Mouse (Mus musculus): Measurements from ENCODE around the gene Aco2. TPM values are rescaled to one million over a fixed set of nuclear protein-coding genes. Genes with fewer than 3 reads are reported as not detected.
A peak's percentile ranks its signal among the peaks of the same experiment; 100 is the strongest.

Aco2 gene
- total RNA-seq, 2 experiments from 2014 or later: 396 to 417 TPM

DNA sequence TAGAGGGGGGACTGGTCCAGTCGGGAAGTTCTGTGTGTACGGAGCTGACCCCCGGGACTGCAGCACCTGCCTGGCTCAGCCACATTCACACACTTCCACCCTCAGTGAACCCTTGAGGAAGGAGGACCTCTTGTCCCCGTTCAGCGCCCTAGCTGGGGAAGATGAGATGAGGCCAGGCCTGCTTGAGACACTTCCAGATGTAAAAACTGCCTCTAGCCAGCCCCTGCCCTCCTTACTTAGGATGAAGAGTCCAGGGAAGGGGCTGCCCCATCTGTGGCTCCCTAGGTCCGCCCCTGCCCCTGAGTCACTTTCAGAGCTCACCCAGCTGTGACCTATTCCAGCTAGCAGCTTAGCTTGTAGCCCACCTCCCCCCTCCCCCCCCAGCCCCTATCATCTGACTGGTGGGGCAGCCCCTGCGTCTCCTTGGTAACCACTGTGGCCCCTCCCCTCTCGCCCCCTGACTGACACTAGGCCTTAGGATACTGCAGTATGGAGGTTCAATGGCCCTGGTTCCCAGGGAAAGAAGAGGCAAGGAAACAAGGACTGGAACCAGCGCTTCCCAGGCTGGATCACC lies 71.2 kb downstream of the Aco2 start:
- no peak for DNase-seq (ENCODE audit: low spot score in 2 of 2)

DNA sequence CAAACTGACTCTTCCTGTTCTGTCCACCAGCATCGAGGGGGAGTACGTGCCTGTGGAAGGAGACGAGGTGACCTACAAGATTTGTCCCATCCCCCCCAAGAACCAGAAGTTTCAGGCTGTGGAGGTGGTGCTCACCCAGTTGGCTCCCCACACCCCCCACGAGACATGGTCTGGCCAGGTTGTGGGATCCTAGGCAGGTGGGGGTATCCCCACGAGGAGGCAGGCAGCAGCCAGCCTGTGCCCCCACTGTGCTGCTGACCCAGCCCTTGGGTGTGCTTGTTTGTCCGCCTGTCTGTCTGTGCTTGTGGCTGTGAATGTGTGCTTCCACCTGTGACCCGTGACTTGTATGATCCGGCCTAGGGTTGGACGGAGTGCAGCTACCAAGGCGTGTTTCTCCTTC lies 77.0 kb downstream of the Aco2 start:
- no peak for DNase-seq (ENCODE audit: low spot score in 2 of 2)

DNA sequence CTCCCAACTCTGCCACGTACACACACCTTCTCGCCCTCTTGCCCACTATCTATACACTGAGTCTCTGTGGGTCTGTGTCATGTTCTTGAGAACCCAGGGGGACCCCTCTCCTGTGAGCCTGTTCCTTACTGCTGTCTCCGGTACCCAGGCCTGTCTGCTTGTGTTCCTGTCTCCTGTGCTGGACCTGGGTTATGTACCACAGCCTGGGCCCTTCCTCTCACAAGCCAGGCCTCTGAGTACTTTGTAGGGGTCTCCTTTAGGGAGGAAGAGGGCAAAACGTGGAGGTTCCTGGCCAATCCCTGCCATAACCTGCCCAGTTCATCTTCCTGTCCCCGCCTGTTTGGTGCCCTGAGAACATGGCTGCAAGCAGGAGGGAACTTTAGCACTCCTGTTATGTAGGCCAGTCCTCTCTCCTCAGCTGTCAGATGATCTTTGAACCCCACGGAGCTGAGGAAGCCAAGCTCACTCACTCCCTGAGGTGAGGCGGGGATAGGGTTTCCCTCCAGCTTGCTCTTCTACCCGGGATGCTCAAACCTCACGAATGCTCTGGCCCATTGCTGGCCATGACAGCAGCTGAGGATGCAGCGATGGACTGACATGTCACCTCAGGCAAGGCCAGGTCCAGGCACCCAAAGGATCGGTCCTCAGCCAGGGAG lies 77.5 kb downstream of the Aco2 start:
- no peak for DNase-seq (ENCODE audit: low spot score in 2 of 2)

DNA sequence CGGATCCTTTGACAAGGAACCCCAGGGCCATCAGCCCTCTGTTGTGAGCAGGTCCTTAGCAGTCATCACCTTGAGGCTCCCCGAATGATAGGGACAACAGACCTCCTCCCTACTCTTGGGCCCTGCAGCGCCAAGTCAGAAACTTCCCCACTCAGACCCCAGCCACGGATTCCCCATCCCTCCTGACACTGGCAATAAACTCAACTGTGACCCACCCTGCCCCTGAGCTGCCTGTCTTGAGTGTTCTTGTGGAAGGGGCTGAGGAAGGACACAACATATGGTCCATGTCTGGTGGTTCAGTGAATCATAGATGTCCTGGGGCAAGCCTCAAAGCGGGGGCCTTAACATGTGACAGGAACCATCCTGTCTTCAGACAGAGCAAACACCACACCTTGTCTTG lies 78.6 kb downstream of the Aco2 start:
- no peak for DNase-seq (ENCODE audit: low spot score in 2 of 2)

DNA sequence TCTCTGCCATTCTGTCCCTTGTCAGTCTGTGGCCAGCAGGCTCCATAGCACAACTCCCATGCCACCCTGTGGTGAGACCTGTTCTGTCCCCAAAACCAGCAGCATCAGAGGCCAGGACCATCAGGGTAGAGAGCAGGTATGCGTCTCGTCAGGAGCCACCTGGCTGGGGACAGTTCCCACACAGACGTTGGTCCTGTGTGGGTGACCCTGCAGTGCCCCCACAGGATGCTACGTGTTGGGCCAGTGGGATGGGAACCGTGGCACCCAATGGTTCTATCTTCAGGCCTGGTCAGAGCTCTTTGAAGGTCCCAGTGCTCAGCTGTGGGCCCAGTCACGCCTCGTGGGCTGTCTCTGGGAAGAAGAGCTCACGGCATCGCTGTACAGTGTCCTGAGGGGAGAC lies 79.0 kb downstream of the Aco2 start:
- DNase-seq (ENCODE audit: low spot score in 2 of 2): no peak

DNA sequence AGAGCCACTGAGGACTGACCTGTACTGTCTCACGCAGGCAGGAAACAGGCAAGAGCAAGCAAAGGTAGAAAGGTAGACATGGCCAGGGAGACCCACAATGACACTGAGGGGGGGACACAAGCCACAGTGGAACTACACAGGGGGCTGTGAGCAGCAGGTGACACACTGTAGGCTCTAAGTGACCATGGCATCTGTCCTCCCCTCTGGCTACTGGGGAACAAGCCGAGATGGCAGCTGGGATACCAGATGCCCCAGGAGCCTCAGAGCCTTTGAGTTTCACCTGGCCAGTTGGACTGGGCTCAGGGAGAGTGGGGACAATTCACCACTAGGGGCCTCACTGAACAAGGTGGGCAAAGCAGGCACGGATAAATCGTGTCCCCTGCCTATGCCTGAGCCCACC lies 80.2 kb downstream of the Aco2 start:
- no peak for DNase-seq (ENCODE audit: low spot score in 2 of 2)

DNA sequence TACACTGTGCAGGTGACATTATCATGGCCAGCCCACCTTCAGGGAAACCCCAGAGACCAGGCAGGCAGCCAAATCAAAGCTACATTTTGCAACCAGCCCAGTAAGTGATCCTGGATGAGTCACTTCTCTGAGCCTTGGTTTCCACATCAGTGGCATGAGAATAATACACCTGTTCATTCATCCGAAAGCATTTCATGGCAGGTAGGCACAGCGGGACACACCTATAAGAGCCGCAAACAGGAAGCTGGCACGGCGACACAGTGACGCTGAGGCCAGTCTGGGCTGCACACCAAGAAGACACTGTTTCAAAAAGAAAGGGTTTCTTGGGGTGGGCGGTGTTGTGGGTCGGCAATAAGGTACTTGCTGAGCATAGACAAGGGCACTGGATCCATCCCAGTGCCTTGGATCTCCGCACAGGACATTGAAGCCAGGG lies 82.1 kb downstream of the Aco2 start:
- peak in 1 of 2 experiments; percentile 10 for DNase-seq (ENCODE audit: low spot score in 2 of 2)

DNA sequence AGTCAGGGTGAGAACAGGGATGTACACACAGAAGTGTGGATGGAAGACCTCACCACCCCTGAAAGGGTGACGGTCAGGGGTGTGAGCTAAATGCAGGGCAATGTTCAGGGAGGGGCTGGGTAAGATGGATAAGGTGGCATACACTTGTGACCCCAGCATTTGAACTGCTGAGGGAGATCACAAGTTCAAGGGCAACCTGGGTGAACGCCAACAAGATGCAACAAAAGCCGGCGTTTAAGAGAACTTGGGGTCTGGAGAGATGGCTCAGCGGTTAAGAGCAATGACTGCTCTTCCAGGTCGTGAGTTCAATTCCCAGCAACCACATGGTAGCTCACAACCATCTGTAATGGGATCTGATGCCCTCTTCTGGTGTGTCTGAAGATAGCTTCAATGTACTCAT lies 82.6 kb downstream of the Aco2 start:
- no peak for DNase-seq (ENCODE audit: low spot score in 2 of 2)

DNA sequence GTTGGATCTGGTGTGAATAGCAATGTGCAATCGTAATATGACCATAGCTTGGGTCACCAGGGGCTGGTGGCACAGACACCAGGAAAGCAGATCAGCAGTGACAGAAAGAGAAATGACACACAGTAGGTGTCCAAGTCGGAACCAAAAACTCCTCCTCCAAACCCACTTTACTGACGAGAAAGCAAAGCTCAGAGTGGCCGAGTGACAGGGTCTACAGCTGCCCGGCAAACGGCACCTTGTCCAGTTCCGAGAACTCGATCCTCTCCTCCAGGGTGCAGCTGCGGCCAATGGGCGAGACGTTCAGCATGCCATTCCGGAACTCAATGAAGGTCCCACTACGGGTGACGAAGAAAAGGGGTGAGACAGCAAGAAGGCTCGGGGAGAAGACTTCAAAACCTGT lies 83.3 kb downstream of the Aco2 start:
- DNase-seq (ENCODE audit: low spot score in 2 of 2): no peak

DNA sequence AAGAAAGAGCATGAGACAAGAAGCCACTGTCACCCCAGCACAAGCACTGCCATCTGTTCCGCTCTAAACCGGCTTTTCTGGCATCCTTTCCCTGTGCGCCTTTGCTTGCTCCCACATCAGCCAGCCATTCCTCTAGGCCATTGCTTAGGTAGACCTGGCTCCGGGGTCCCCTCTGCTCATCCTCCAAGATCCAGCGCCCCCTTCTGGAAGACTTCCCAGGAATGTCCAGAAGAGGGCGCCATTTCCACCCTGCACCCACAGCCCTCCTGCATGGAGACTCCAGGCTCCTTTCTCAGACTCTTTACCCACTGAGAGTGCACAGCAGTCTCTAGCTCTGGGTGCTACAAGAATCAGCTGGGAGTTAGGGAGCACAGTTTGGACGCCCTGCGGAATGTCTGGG lies 84.3 kb downstream of the Aco2 start:
- peak; percentile 69 to 77 for DNase-seq (ENCODE audit: low spot score in 2 of 2)

DNA sequence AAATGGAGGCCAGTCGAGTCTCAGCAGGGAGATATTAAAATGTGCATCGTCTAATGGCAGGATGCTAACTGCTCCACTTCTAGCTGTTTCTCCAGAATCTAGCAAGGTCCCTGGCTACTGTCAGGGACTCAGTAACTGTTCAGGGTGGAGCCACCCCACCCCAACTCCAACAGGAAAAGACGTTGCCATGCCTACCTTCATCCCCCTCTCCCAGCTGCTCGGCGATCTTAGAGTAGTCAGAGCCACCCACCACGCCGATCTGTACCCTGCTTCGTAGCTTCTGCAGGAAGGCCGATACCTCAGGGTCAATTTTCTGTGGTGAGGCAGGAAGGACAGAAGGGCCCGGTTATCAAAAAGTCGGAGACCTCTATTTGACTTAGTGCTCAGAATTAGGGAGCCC lies 85.5 kb downstream of the Aco2 start:
- DNase-seq (ENCODE audit: low spot score in 2 of 2): no peak

DNA sequence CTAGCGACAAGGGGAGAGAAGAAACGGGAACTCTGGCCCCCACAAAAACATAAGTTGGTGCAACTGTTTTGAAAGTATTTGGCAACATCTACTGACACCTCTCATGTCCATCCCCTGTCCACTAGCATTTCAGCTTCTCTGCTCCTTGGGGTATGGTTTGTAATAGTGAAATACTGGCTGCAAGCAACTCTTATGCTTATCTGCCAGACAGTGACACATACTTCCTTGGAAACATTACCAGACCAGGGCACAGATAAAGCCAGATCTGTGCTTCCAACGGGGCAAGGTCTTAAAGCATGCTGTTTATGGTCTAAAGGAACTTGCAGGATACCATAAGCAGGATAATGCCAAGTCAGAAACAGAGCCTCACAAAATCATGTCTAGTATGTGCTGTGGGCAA lies 86.8 kb downstream of the Aco2 start:
- no peak for DNase-seq (ENCODE audit: low spot score in 2 of 2)

DNA sequence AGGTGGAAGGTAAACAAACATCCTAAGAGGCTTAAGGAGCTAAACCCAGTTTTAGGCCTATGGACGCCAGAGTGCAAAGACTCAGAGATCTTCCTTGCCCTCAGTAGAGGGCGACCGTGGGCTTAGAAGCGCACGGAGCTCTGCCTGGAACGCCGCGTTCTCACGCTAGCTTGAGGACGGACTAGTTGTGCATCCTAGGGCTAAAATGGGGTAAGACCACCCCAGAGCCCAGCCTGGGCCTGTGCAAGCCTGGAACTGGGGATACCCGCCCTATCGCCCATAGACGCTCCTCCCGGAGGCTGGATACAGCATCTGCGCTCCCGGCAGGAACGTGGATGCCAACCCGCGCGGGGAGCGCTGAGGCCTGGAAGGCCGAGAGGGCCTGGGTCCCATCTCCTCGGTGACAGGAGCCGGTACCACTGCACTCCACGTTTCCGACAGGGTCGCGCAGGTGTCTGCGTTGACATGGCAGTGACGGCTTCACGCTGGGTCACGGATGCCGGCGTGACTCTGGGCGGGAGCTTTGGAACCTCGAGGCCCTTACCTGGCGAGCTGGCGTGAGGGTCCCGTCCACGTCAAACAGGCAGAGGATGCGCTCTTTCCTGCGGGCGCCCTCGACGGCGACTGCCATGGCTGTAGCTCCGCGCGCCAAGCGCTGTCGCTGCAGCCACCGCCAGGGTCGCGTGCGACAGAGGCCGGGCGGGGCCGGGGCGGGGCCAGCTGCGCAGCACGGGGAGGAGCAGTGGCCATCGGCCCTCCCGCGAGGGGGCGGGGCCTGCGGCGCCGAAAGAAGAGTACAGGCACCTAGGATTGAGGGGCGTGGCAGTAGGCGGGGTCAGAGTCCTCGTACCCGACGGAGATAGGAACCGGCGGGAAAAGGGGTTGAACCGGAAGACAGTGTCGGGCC lies 88.3 kb downstream of the Aco2 start, which contains the start of gene Pmm1:
Pmm1 (minus strand) TSS at position 760 of the 907 bp plus-strand sequence.
- peak; percentile 95 to 97 for DNase-seq (ENCODE audit: low spot score in 2 of 2)

DNA sequence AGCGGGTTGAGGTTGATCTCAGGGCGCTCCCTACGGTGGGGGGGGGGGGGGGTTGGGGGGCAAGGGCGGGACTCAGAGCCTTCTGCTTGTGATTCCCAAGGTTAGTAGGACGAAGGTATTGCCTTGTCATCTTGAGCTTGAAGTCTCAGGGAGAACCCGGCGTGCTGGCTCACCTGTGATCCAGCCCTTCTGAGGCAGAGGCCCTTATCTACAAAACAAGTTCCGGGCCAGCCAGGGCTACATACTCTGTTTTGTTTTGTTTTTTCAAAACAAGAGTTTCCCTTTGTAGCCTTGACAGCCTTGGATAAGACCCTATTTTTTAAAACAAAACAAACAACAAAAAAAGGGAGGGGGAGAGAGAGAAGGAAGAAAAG lies 89.0 kb downstream of the Aco2 start:
- no peak for DNase-seq (ENCODE audit: low spot score in 2 of 2)

DNA sequence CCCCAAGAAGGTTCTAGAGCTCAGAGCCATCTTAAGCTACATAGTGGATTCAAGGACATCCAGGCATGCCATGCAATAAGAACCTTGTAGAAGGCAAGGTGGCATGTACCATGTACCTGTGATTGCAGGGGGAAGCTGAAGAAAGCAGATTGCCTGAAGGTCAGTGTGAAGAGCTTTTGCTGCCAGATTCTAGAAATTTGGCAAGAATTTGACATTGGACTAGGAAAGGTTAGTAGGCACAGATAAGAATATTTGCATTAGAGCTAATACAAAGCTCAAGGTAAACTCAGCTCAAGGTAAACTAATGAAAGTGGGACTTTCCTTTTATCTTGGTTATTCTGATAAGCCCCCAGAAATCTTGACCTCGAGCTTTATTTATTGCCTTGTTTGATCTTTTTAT lies 92.2 kb downstream of the Aco2 start:
- no peak for DNase-seq (ENCODE audit: low spot score in 2 of 2)

Other genes with a start within 250 kb of the Aco2 start
- gene L3mbtl2, start 208.4 kb upstream of the Aco2 start, total RNA-seq (2021): 10 to 100 TPM; 36.1 to 37.9 TPM
- 10 to 100 TPM; 24.0 to 31.8 TPM for gene Chadl, start 175.0 kb upstream of the Aco2 start, total RNA-seq (2021)
- gene Zc3h7b, start 127.3 kb upstream of the Aco2 start, total RNA-seq (2021): 100 to 1,000 TPM; 155 to 187 TPM
- gene Rangap1, start 126.8 kb upstream of the Aco2 start, total RNA-seq (2021): 100 to 1,000 TPM; 189 to 201 TPM
- 100 to 1,000 TPM; 125 to 148 TPM for gene Tef, start 69.9 kb upstream of the Aco2 start, total RNA-seq (2021)
- gene Tob2, start 13.5 kb upstream of the Aco2 start, total RNA-seq (2021): 10 to 100 TPM; 25.2 to 31.9 TPM
- gene Phf5a, start 398 bp upstream of the Aco2 start, total RNA-seq (2021): 10 to 100 TPM; 44.9 to 49.2 TPM
- gene Polr3h, start 53.9 kb downstream of the Aco2 start, total RNA-seq (2021): 10 to 100 TPM; 50.9 to 52.8 TPM
- gene Csdc2, start 64.5 kb downstream of the Aco2 start, total RNA-seq (2021): 100 to 1,000 TPM; 170 to 185 TPM
- gene Pmm1, start 88.6 kb downstream of the Aco2 start, total RNA-seq (2021): 100 to 1,000 TPM; 176 to 189 TPM
- not detected for gene 1700029P11Rik, start 108.2 kb downstream of the Aco2 start, total RNA-seq (2021)
- 10 to 100 TPM; 25.5 to 36.2 TPM for gene Xrcc6, start 115.5 kb downstream of the Aco2 start, total RNA-seq (2021)
- 10 to 100 TPM; 86.3 to 99.3 TPM for gene Desi1, start 161.6 kb downstream of the Aco2 start, total RNA-seq (2021)
- 100 to 1,000 TPM in 1 of 2 experiments, 10 to 100 TPM in 1; 97.5 to 108 TPM for gene Snu13, start 175.3 kb downstream of the Aco2 start, total RNA-seq (2021)
- not detected for gene 4930407I10Rik, start 186.8 kb downstream of the Aco2 start, total RNA-seq (2021)
- gene Mei1, start 197.7 kb downstream of the Aco2 start, total RNA-seq (2021): under 1 TPM; 0.18 to 0.27 TPM

All from layer of hippocampus, postnatal 10 days (tissue).